Mouse (Mus musculus) hindbrain, embryonic 13.5 days (tissue): ENCODE measurements around the gene Ifna7. TPM values are rescaled to one million over a fixed set of nuclear protein-coding genes. Genes with fewer than 3 reads are reported as not detected.
"Not testable (repeated sequence)": the region's sequence is repeated elsewhere in the genome, so short reads cannot be mapped to it uniquely, and the experiment has no call there.

Source experiments
- ATAC-seq: fragments of 200-750 bp; cut with Nextera tagmentation; 2 replicates; pipeline ENCODE4 v1.8.0; 2017; ENCODE audit warnings: moderate TSS enrichment; ENCODE audit not compliant: low FRiP score
- H3K27ac ChIP-seq: fragments of 300-500 bp; sonication (generic); 2 replicates; pipeline ENCODE4 v1.5.1; 2015; ENCODE audit warnings: inconsistent platforms, mild to moderate bottlenecking, moderate library complexity
- H3K27me3 ChIP-seq: fragments of 300-500 bp; sonication (generic); 2 replicates; pipeline ENCODE4 v1.6.1; 2015; ENCODE audit warnings: mild to moderate bottlenecking, inconsistent platforms
- H3K36me3 ChIP-seq: fragments of 300-500 bp; sonication (generic); 2 replicates; pipeline ENCODE4 v1.6.1; 2015; ENCODE audit warnings: mild to moderate bottlenecking, inconsistent platforms
- H3K4me1 ChIP-seq: fragments of 300-500 bp; sonication (generic); replicated peaks from 2 replicates; pipeline ENCODE4 v1.6.1; 2015; ENCODE audit warnings: inconsistent platforms
- H3K4me2 ChIP-seq: fragments of 300-500 bp; sonication (generic); 2 replicates; pipeline ENCODE4 v1.6.1; 2015; ENCODE audit warnings: inconsistent platforms, mild to moderate bottlenecking, moderate library complexity
- H3K4me3 ChIP-seq: fragments of 300-500 bp; sonication (generic); 2 replicates; pipeline ENCODE4 v1.5.1; 2015; ENCODE audit warnings: mild to moderate bottlenecking, inconsistent platforms
- H3K9ac ChIP-seq: fragments of 300-500 bp; sonication (generic); 2 replicates; pipeline ENCODE4 v1.6.1; 2015; ENCODE audit warnings: mild to moderate bottlenecking, inconsistent platforms
- H3K9me3 ChIP-seq: fragments of 300-500 bp; sonication (generic); 2 replicates; pipeline ENCODE4 v1.6.1; 2016; ENCODE audit warnings: inconsistent platforms
- WGBS: fragments of 180-500 bp; shearing (Covaris S2); methylation state at CpG from one replicate; pipeline ENCODE4 v1.1.7; 2015; 5-methylcytosine and 5-hydroxymethylcytosine counted together
- polyA plus RNA-seq: library from polyadenylated mRNA; unstranded; fragments of >200 nt; fragmentation: Nextera tagmentation; extraction: Ambion mirVana; gene quantifications from 2 replicates; pipeline ENCODE4 v1.2.1, GENCODE M21; 2015

Gene Ifna7
- polyA plus RNA-seq: not detected in 2 replicates

DNA sequence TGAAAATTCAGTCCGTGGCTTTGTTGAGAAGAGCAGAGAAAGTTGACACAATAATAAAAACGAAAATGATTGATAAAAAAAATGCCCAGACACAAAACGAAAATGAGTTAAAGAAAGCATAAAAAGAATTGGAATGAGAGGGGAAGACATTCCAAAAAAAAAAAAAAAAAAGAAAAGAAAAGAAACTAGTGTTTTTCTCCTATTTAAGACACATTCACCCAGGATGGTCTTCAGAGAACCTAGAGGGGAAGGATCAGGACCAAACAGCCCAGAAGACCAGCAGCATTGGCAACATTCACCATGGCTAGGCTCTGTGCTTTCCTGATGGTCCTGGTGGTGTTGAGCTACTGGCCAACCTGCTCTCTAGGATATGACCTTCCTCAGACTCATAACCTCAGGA is at the start of gene Ifna7:
Ifna7 (plus strand) TSS at position 301 of the 400 bp plus-strand sequence.
- no peak within 1 kb of the TSS for H3K4me2 ChIP-seq
- no peaks in the 10 kb centered on the region for H3K9me3 ChIP-seq
- no peaks in the 10 kb centered on the region for H3K4me1 ChIP-seq
- H3K27ac ChIP-seq: no peak within 1 kb of the TSS
- H3K4me3 ChIP-seq: no peak within 1 kb of the TSS
- ATAC-seq: no peak
- WGBS: 74% methylated on average over 3 of the region's 3 CpGs
- H3K36me3 ChIP-seq: no peaks in the 10 kb centered on the region
- H3K9ac ChIP-seq: no peak within 1 kb of the TSS
- no peaks in the 10 kb centered on the region for H3K27me3 ChIP-seq

DNA sequence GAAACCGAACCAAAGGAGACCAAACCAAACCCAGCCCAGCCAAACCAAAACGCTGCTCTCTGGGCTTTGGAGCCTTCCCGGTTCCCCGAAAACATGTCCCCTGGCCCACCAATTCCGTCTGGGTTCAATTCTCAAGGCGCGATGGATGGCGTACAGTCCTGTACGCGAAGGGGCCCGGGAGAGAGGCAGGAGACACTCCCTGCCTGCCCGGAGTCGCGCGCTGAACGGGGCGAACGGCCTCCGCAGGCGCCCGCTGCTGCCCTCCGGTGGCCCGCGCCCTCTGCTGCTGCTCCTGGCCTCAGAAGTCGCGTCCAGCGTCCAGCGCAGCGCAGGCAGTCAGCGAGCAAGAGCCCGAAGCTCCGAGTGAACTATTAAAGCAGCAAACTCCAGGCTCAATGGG is 42.5 kb upstream of the Ifna7 start, which contains the start of gene Gm13290:
Gm13290 (plus strand) TSS at position 301 of the 400 bp plus-strand sequence.
- H3K36me3 ChIP-seq, H3K9me3 ChIP-seq, H3K27ac ChIP-seq, ATAC-seq, H3K4me1 ChIP-seq, H3K4me2 ChIP-seq, H3K9ac ChIP-seq, H3K4me3 ChIP-seq, H3K27me3 ChIP-seq: not testable (repeated sequence)
- WGBS: no CpG with 5 or more reads among the region's 32 CpGs

DNA sequence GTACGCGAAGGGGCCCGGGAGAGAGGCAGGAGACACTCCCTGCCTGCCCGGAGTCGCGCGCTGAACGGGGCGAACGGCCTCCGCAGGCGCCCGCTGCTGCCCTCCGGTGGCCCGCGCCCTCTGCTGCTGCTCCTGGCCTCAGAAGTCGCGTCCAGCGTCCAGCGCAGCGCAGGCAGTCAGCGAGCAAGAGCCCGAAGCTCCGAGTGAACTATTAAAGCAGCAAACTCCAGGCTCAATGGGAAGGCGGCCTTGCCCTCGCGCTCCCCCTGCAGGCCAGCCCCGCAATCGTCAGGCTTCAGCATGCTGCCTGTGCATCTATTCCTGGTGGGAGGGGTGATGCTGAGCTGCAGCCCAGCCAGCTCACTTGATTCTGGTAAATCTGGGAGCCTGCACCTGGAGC is 39.4 kb upstream of the Ifna7 start, which contains the start of gene Gm13289:
Gm13289 (plus strand) TSS at position 301 of the 400 bp plus-strand sequence.
- not testable (repeated sequence) for H3K4me1 ChIP-seq, H3K4me3 ChIP-seq, H3K4me2 ChIP-seq, H3K9me3 ChIP-seq, H3K27ac ChIP-seq, H3K36me3 ChIP-seq, ATAC-seq, H3K27me3 ChIP-seq, H3K9ac ChIP-seq
- no CpG with 5 or more reads among the region's 29 CpGs for WGBS

DNA sequence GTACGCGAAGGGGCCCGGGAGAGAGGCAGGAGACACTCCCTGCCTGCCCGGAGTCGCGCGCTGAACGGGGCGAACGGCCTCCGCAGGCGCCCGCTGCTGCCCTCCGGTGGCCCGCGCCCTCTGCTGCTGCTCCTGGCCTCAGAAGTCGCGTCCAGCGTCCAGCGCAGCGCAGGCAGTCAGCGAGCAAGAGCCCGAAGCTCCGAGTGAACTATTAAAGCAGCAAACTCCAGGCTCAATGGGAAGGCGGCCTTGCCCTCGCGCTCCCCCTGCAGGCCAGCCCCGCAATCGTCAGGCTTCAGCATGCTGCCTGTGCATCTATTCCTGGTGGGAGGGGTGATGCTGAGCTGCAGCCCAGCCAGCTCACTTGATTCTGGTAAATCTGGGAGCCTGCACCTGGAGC is 36.5 kb upstream of the Ifna7 start, which contains the start of gene Gm13272:
Gm13272 (plus strand) TSS at position 301 of the 400 bp plus-strand sequence.
- WGBS: no CpG with 5 or more reads among the region's 29 CpGs

DNA sequence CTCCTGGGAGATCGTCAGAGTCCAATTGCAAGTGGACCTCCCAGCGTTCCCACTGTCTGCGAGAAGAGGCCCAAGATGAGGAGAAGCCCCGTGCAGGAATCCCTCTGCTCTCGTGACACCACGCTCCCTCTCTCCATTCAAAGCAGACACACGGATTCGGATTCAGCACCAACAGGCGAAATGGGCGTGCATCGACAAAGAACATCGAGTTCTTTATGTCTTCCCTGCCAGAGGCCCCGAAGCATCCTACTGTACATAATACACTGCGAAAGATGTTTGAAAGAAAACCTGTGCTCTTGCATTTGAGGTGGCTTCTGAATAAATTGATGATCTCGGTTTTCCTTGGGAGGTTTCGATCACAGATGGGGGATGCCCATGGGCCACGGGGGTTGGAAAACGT is 35.7 kb upstream of the Ifna7 start:
- H3K9me3 ChIP-seq, H3K27me3 ChIP-seq, H3K27ac ChIP-seq, H3K4me3 ChIP-seq, H3K36me3 ChIP-seq, H3K9ac ChIP-seq, ATAC-seq, H3K4me2 ChIP-seq, H3K4me1 ChIP-seq: not testable (repeated sequence)
- 55% methylated on average over 16 of the region's 18 CpGs for WGBS

More for the DNA sequence above, 36.5 kb upstream of the Ifna7 start, which contains the start of gene Gm13272:
- H3K4me3 ChIP-seq, H3K36me3 ChIP-seq, H3K27ac ChIP-seq, H3K9ac ChIP-seq, H3K4me1 ChIP-seq, H3K9me3 ChIP-seq, ATAC-seq, H3K27me3 ChIP-seq, H3K4me2 ChIP-seq: not testable (repeated sequence)

DNA sequence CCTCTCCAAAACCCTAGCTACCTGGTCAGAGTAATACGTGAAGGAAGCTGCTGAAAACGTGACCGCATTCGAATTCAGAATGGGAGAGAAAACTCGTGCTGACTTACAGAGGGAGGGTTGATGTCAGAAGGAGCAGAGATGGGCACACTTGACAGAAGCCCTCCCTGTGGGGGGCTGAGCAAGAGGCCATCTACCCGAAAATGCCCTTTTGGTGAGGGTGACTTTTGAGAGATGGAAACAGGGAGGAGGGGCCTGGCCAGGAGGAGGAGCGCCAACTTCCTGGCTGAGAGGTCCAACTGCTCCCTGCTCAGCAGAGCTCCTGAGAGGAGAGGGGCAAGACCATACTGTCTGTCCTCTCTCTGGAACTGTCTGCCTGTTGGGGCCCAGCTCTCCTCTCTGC is 34.2 kb upstream of the Ifna7 start, which contains the start of gene Ifnz:
Ifnz (plus strand) TSS at position 301 of the 400 bp plus-strand sequence.
- H3K9me3 ChIP-seq, ATAC-seq, H3K36me3 ChIP-seq, H3K27me3 ChIP-seq, H3K27ac ChIP-seq, H3K4me1 ChIP-seq, H3K9ac ChIP-seq: not testable (repeated sequence)
- Histone ChIP-seq H3K4me2 (peak within 1 kb of the TSS; percentile 39), H3K4me3 (peak within 1 kb of the TSS; percentile 20)
- WGBS: 16% methylated on average over 5 of the region's 7 CpGs

DNA sequence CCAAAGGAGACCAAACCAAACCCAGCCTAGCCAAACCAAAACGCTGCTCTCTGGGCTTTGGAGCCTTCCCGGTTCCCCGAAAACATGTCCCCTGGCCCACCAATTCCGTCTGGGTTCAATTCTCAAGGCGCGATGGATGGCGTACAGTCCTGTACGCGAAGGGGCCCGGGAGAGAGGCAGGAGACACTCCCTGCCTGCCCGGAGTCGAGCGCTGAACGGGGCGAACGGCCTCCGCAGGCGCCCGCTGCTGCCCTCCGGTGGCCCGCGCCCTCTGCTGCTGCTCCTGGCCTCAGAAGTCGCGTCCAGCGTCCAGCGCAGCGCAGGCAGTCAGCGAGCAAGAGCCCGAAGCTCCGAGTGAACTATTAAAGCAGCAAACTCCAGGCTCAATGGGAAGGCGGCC is 33.7 kb upstream of the Ifna7 start:
- H3K9ac ChIP-seq, H3K36me3 ChIP-seq, ATAC-seq, H3K27ac ChIP-seq, H3K27me3 ChIP-seq, H3K4me1 ChIP-seq, H3K9me3 ChIP-seq: not testable (repeated sequence)
- Histone ChIP-seq H3K4me3 (peak overlapping the region; percentile 20), H3K4me2 (peak overlapping the region; percentile 39)
- 0% methylated on average over 3 of the region's 31 CpGs for WGBS

DNA sequence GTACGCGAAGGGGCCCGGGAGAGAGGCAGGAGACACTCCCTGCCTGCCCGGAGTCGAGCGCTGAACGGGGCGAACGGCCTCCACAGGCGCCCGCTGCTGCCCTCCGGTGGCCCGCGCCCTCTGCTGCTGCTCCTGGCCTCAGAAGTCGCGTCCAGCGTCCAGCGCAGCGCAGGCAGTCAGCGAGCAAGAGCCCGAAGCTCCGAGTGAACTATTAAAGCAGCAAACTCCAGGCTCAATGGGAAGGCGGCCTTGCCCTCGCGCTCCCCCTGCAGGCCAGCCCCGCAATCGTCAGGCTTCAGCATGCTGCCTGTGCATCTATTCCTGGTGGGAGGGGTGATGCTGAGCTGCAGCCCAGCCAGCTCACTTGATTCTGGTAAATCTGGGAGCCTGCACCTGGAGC is 30.6 kb upstream of the Ifna7 start, which contains the start of gene Gm13276:
Gm13276 (plus strand) TSS at position 301 of the 400 bp plus-strand sequence.
- H3K9ac ChIP-seq, H3K27me3 ChIP-seq, H3K4me2 ChIP-seq, H3K4me3 ChIP-seq, ATAC-seq, H3K4me1 ChIP-seq, H3K36me3 ChIP-seq, H3K9me3 ChIP-seq, H3K27ac ChIP-seq: not testable (repeated sequence)
- WGBS: no CpG with 5 or more reads among the region's 27 CpGs

GRCm38 (mm10) chr4:88788402-88788801 is 27.6 kb upstream of the Ifna7 start, which contains the start of gene Gm13277:
Gene Gm13277 (plus strand): TSS chr4:88788632.
- not testable (repeated sequence) for ATAC-seq, H3K27me3 ChIP-seq, H3K9me3 ChIP-seq, H3K27ac ChIP-seq, H3K4me3 ChIP-seq, H3K4me1 ChIP-seq, H3K4me2 ChIP-seq, H3K36me3 ChIP-seq, H3K9ac ChIP-seq
- 0% methylated on average over 4 of the region's 28 CpGs for WGBS

- not testable (repeated sequence) for ATAC-seq, H3K4me1 ChIP-seq, H3K9ac ChIP-seq, H3K9me3 ChIP-seq, H3K36me3 ChIP-seq, H3K4me3 ChIP-seq, H3K27me3 ChIP-seq, H3K4me2 ChIP-seq, H3K27ac ChIP-seq
- no CpG with 5 or more reads among the region's 28 CpGs for WGBS
These were observed 24.8 kb upstream of the Ifna7 start, which contains the start of gene Gm13278 for GRCm38 (mm10) chr4:88791250-88791649. Gene Gm13278 (plus strand): TSS chr4:88791550.

GRCm38 (mm10) chr4:88793936-88794675 is 21.9 kb upstream of the Ifna7 start, which contains the start of gene Gm13275:
Gene Gm13275 (plus strand): TSS chr4:88794487.
- not testable (repeated sequence) for H3K36me3 ChIP-seq, H3K4me2 ChIP-seq, ATAC-seq, H3K27me3 ChIP-seq, H3K4me1 ChIP-seq, H3K27ac ChIP-seq, H3K4me3 ChIP-seq, H3K9me3 ChIP-seq, H3K9ac ChIP-seq
- under 1% methylated on average over 13 of the region's 52 CpGs for WGBS

DNA sequence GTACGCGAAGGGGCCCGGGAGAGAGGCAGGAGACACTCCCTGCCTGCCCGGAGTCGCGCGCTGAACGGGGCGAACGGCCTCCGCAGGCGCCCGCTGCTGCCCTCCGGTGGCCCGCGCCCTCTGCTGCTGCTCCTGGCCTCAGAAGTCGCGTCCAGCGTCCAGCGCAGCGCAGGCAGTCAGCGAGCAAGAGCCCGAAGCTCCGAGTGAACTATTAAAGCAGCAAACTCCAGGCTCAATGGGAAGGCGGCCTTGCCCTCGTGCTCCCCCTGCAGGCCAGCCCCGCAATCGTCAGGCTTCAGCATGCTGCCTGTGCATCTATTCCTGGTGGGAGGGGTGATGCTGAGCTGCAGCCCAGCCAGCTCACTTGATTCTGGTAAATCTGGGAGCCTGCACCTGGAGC is 18.9 kb upstream of the Ifna7 start, which contains the start of gene Gm13279:
Gm13279 (plus strand) TSS at position 301 of the 400 bp plus-strand sequence.
- H3K27ac ChIP-seq, H3K36me3 ChIP-seq, H3K9ac ChIP-seq, H3K9me3 ChIP-seq, H3K27me3 ChIP-seq, H3K4me2 ChIP-seq, H3K4me3 ChIP-seq, H3K4me1 ChIP-seq, ATAC-seq: not testable (repeated sequence)
- WGBS: no CpG with 5 or more reads among the region's 28 CpGs

GRCm38 (mm10) chr4:88799365-88799764 is 16.7 kb upstream of the Ifna7 start, which contains the start of gene Gm13285:
Gene Gm13285 (plus strand): TSS chr4:88799665.
- H3K27ac ChIP-seq, H3K4me1 ChIP-seq, H3K36me3 ChIP-seq, H3K27me3 ChIP-seq, ATAC-seq, H3K9me3 ChIP-seq, H3K4me3 ChIP-seq, H3K4me2 ChIP-seq, H3K9ac ChIP-seq: not testable (repeated sequence)
- WGBS: 24% methylated on average over 5 of the region's 7 CpGs
